Mouse (Mus musculus) natural killer cell, adult 2 months (primary cell): Measurements from ENCODE around the gene Prl5a1.

Source experiments
- DNase-seq, 2 experiments: peaks; one replicate each; pipeline ENCODE4 v3.0.0; 2022; ENCODE audit warnings: low spot score in 2 of 2

Prl5a1 gene

GRCm38 (mm10) chr13:28142184-28142583 is at the start of gene Prl5a1:
Prl5a1 (plus strand) TSS chr13:28142484.
- DNase-seq = no peak

GRCm38 (mm10) chr13:28096161-28096560 is 46.1 kb upstream of the Prl5a1 start:
- DNase-seq = no peak

GRCm38 (mm10) chr13:28108536-28108935 is 33.7 kb upstream of the Prl5a1 start:
- DNase-seq = no peak

- no peak for DNase-seq
These were observed 9.5 kb upstream of the Prl5a1 start for GRCm38 (mm10) chr13:28132781-28133180.

- no peak for DNase-seq
These were observed 6.5 kb upstream of the Prl5a1 start for GRCm38 (mm10) chr13:28135790-28136189.
